Mouse (Mus musculus): ENCODE measurements around the gene Prkce.

DNA sequence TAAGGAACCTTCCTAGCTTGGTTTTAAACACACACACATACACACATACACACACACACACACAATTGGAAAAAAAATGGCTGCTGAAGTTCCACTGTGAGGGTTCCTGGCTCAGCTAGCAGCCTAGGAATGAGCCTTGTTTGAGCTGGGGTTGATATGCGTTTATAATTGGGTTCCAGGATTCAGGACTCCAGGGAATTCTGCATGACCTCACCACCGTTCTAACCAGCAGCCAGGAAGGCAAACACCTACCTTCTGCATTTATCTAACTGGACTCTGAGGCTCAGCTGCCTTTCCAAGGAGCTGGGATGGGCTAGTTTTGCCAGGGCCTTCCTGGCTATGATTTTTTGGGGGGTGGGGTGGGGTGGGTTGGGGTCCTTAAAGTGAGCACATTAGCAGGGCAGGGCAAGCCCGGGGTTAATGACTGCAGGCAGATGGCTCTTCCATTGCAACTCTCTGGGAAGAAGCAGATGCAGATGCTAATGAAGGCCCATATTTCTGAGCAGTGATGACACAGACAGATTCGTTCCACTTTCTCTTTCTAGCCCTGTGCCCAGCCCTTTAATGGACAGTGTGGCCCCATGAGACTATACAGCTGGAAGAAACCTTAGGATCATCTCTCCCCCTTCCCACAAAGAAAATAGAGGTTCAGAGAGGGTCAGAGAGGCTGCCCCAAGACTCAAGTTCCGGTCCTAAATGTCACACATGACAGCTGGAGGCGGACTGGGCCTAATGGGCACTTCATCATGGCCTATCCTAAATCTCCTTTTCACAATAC lies 156.5 kb downstream of the Prkce start:
- TF ChIP-seq CTCF (IDR thresholded peaks at IDR 0.05; ENCODE audit: control insufficient read depth, insufficient read depth, low read length) (no peak), POLR2A (IDR thresholded peaks at IDR 0.05; ENCODE audit: borderline replicate concordance, control insufficient read depth, low read depth, low read length) (no peak)

Measured in bone marrow, adult 2 months (tissue).